Mouse (Mus musculus) lung, embryonic 15.5 days (tissue): ENCODE data around the gene Higd2a. TPM values are rescaled to one million over a fixed set of nuclear protein-coding genes. Genes with fewer than 3 reads are reported as not detected.

Experiments used
- ATAC-seq: fragments of 200-750 bp; cut with Nextera tagmentation; 2 replicates; pipeline ENCODE4 v1.8.0; 2017; ENCODE audit warnings: moderate number of reproducible peaks, borderline replicate concordance; ENCODE audit not compliant: low FRiP score, low TSS enrichment; ENCODE audit errors: extremely low read depth
- H3K27ac ChIP-seq: fragments of 300-500 bp; sonication (generic); 2 replicates; pipeline ENCODE4 v1.5.1; 2015; ENCODE audit warnings: moderate library complexity, mild to moderate bottlenecking, inconsistent platforms
- H3K27me3 ChIP-seq: fragments of 300-500 bp; sonication (generic); 2 replicates; pipeline ENCODE4 v1.6.1; 2015; ENCODE audit warnings: inconsistent platforms
- H3K36me3 ChIP-seq: fragments of 300-500 bp; sonication (generic); 2 replicates; pipeline ENCODE4 v1.6.1; 2015; ENCODE audit warnings: inconsistent platforms
- H3K4me1 ChIP-seq: fragments of 300-500 bp; sonication (generic); 2 replicates; pipeline ENCODE4 v1.6.1; 2015; ENCODE audit warnings: inconsistent platforms
- H3K4me2 ChIP-seq: fragments of 300-500 bp; sonication (generic); 2 replicates; pipeline ENCODE4 v1.6.1; 2015; ENCODE audit warnings: inconsistent platforms, mild to moderate bottlenecking, moderate library complexity
- H3K4me3 ChIP-seq: fragments of 300-500 bp; sonication (generic); 2 replicates; pipeline ENCODE4 v1.5.1; 2015; ENCODE audit warnings: mild to moderate bottlenecking, inconsistent platforms
- H3K9ac ChIP-seq: fragments of 300-500 bp; sonication (generic); 2 replicates; pipeline ENCODE4 v1.6.1; 2015; ENCODE audit warnings: inconsistent platforms
- H3K9me3 ChIP-seq: fragments of 300-500 bp; sonication (generic); 2 replicates; pipeline ENCODE4 v1.6.1; 2016; ENCODE audit warnings: inconsistent platforms
- WGBS: fragments of 180-500 bp; shearing (Covaris S2); methylation state at CpG from one replicate; pipeline ENCODE4 v1.1.7; 2015; 5-methylcytosine and 5-hydroxymethylcytosine counted together
- polyA plus RNA-seq: library from polyadenylated mRNA; unstranded; fragments of >200 nt; fragmentation: Nextera tagmentation; extraction: Ambion mirVana; gene quantifications from 2 replicates; pipeline ENCODE4 v1.2.1, GENCODE M21; 2015

The Higd2a gene
- polyA plus RNA-seq, result 170 and 188 TPM in 2 replicates

- H3K4me1 ChIP-seq, result peaks cover 17% of the 10 kb centered on the region
- no peaks in the 10 kb centered on the region for H3K9me3 ChIP-seq
- peak within 1 kb of the TSS; percentile 76 for H3K27ac ChIP-seq
- H3K36me3 ChIP-seq, result peaks cover 23% of the 10 kb centered on the region
- peak within 1 kb of the TSS; percentile 88 for H3K9ac ChIP-seq
- WGBS, result under 1% methylated on average over 51 of the region's 51 CpGs
- peak within 1 kb of the TSS; percentile 82 for H3K4me2 ChIP-seq
- no peaks in the 10 kb centered on the region for H3K27me3 ChIP-seq
- H3K4me3 ChIP-seq, result peak within 1 kb of the TSS; percentile 97
- ATAC-seq, result peak; percentile 96
These were observed at the start of gene Higd2a, which contains the start of gene Nop16 for GRCm38 (mm10) chr13:54589996-54590951. Higd2a (plus strand) TSS chr13:54590207. Nop16 (minus strand) TSS chr13:54590090.

- no peaks in the 10 kb centered on the region for H3K9me3 ChIP-seq
- H3K4me1 ChIP-seq, result no peaks in the 10 kb centered on the region
- no peaks in the 10 kb centered on the region for H3K27me3 ChIP-seq
- H3K36me3 ChIP-seq, result peaks cover 53% of the 10 kb centered on the region
- ATAC-seq, result no peak
- no peak overlapping the region for H3K4me3 ChIP-seq
- H3K27ac ChIP-seq, result no peak overlapping the region
- WGBS, result 81% methylated on average over 7 of the region's 7 CpGs
- no peak overlapping the region for H3K4me2 ChIP-seq
- H3K9ac ChIP-seq, result no peak overlapping the region
These were observed 42.0 kb upstream of the Higd2a start for GRCm38 (mm10) chr13:54548036-54548435.

GRCm38 (mm10) chr13:54556176-54556575 lies 33.8 kb upstream of the Higd2a start:
- no peak for ATAC-seq
- Histone ChIP-seq H3K27ac (no peak overlapping the region), H3K27me3 (no peaks in the 10 kb centered on the region), H3K4me3 (no peak overlapping the region), H3K36me3 (peaks cover 85% of the 10 kb centered on the region), H3K4me1 (no peaks in the 10 kb centered on the region), H3K9ac (no peak overlapping the region), H3K9me3 (no peaks in the 10 kb centered on the region), H3K4me2 (no peak overlapping the region)
- 87% methylated on average over 9 of the region's 9 CpGs for WGBS

- H3K9me3 ChIP-seq, result no peaks in the 10 kb centered on the region
- no peak overlapping the region for H3K4me3 ChIP-seq
- no peak overlapping the region for H3K4me2 ChIP-seq
- no peaks in the 10 kb centered on the region for H3K27me3 ChIP-seq
- H3K9ac ChIP-seq, result no peak overlapping the region
- ATAC-seq, result no peak
- H3K27ac ChIP-seq, result no peak overlapping the region
- H3K4me1 ChIP-seq, result no peaks in the 10 kb centered on the region
- 76% methylated on average over 3 of the region's 3 CpGs for WGBS
- peaks cover 85% of the 10 kb centered on the region for H3K36me3 ChIP-seq
These were observed 33.2 kb upstream of the Higd2a start for GRCm38 (mm10) chr13:54556796-54557195.

- Histone ChIP-seq H3K9me3 (no peaks in the 10 kb centered on the region), H3K4me1 (no peaks in the 10 kb centered on the region), H3K27ac (no peak overlapping the region), H3K27me3 (no peaks in the 10 kb centered on the region), H3K4me2 (no peak overlapping the region), H3K9ac (no peak overlapping the region), H3K4me3 (no peak overlapping the region), H3K36me3 (peaks cover 78% of the 10 kb centered on the region)
- WGBS, result 96% methylated on average over 1 of the region's 1 CpGs
- no peak for ATAC-seq
These were observed 32.4 kb upstream of the Higd2a start for GRCm38 (mm10) chr13:54557652-54558051.

- Histone ChIP-seq H3K27ac (no peak overlapping the region), H3K4me1 (peaks cover 10% of the 10 kb centered on the region), H3K4me3 (no peak overlapping the region), H3K27me3 (no peaks in the 10 kb centered on the region), H3K9ac (no peak overlapping the region), H3K9me3 (no peaks in the 10 kb centered on the region), H3K36me3 (peaks cover 61% of the 10 kb centered on the region), H3K4me2 (no peak overlapping the region)
- 88% methylated on average over 2 of the region's 2 CpGs for WGBS
- ATAC-seq, result no peak
These were observed 30.4 kb upstream of the Higd2a start for GRCm38 (mm10) chr13:54559656-54560055.

- 90% methylated on average over 7 of the region's 7 CpGs for WGBS
- Histone ChIP-seq H3K9me3 (no peaks in the 10 kb centered on the region), H3K36me3 (peaks cover 60% of the 10 kb centered on the region), H3K4me2 (no peak overlapping the region), H3K27me3 (no peaks in the 10 kb centered on the region), H3K4me3 (no peak overlapping the region), H3K9ac (no peak overlapping the region), H3K4me1 (peaks cover 13% of the 10 kb centered on the region), H3K27ac (no peak overlapping the region)
- no peak for ATAC-seq
These were observed 29.4 kb upstream of the Higd2a start for GRCm38 (mm10) chr13:54560608-54561007.

- H3K4me2 ChIP-seq, result no peak overlapping the region
- WGBS, result 78% methylated on average over 7 of the region's 7 CpGs
- no peak for ATAC-seq
- no peaks in the 10 kb centered on the region for H3K9me3 ChIP-seq
- no peak overlapping the region for H3K27ac ChIP-seq
- H3K27me3 ChIP-seq, result no peaks in the 10 kb centered on the region
- peaks cover 42% of the 10 kb centered on the region for H3K36me3 ChIP-seq
- peaks cover 15% of the 10 kb centered on the region for H3K4me1 ChIP-seq
- no peak overlapping the region for H3K4me3 ChIP-seq
- H3K9ac ChIP-seq, result no peak overlapping the region
These were observed 27.4 kb upstream of the Higd2a start for GRCm38 (mm10) chr13:54562562-54562961.

- H3K9me3 ChIP-seq, result no peaks in the 10 kb centered on the region
- H3K36me3 ChIP-seq, result peaks cover 23% of the 10 kb centered on the region
- H3K4me2 ChIP-seq, result peak overlapping the region; percentile 71
- H3K4me3 ChIP-seq, result peak overlapping the region; percentile 98
- ATAC-seq, result peak; percentile 41
- WGBS, result 11% methylated on average over 37 of the region's 45 CpGs
- H3K4me1 ChIP-seq, result peaks cover 15% of the 10 kb centered on the region
- H3K27ac ChIP-seq, result peak overlapping the region; percentile 44; the same call in 1 of the 2 replicates
- peak overlapping the region; percentile 96 for H3K9ac ChIP-seq
- H3K27me3 ChIP-seq, result no peaks in the 10 kb centered on the region
These were observed 25.5 kb upstream of the Higd2a start for GRCm38 (mm10) chr13:54564232-54565200.

GRCm38 (mm10) chr13:54565201-54565581 lies 24.8 kb upstream of the Higd2a start, which contains the start of gene 4833439L19Rik:
4833439L19Rik (minus strand) TSS chr13:54565435.
- ATAC-seq, result peak; percentile 94
- under 1% methylated on average over 27 of the region's 27 CpGs for WGBS
- peak within 1 kb of the TSS; percentile 98 for H3K4me3 ChIP-seq
- H3K27me3 ChIP-seq, result no peaks in the 10 kb centered on the region
- H3K9me3 ChIP-seq, result no peaks in the 10 kb centered on the region
- H3K36me3 ChIP-seq, result peaks cover 16% of the 10 kb centered on the region
- peak within 1 kb of the TSS; percentile 44; the same call in 1 of the 2 replicates for H3K27ac ChIP-seq
- H3K9ac ChIP-seq, result peak within 1 kb of the TSS; percentile 96
- peak within 1 kb of the TSS; percentile 71 for H3K4me2 ChIP-seq
- H3K4me1 ChIP-seq, result peaks cover 15% of the 10 kb centered on the region

GRCm38 (mm10) chr13:54565594-54566345 lies 24.2 kb upstream of the Higd2a start:
- Histone ChIP-seq H3K27ac (peak overlapping the region; percentile 26; the same call in 1 of the 2 replicates), H3K9ac (no peak overlapping the region; the same call in 1 of the 2 replicates), H3K9me3 (no peaks in the 10 kb centered on the region), H3K4me1 (peaks cover 15% of the 10 kb centered on the region), H3K36me3 (peaks cover 11% of the 10 kb centered on the region), H3K27me3 (no peaks in the 10 kb centered on the region), H3K4me3 (peak overlapping the region; percentile 98), H3K4me2 (peak overlapping the region; percentile 71)
- peak; percentile 60 for ATAC-seq
- 50% methylated on average over 8 of the region's 8 CpGs for WGBS
